8 mouse cellular contexts compared by ENCODE assay signal in genomic region chr15:98985240-98985981, GRCm38 (mm10). TPM values are rescaled to one million over a fixed set of nuclear protein-coding genes. Genes with fewer than 3 reads are reported as not detected.
A peak's percentile ranks its signal among the peaks of the same experiment; 100 is the strongest.
DNase-seq lines count a peak whose midpoint lies in the region; ATAC-seq lines count a peak whose summit lies in the region.

No protein-coding gene starts in this region.

- peak overlapping the region; percentile 93 for H3K9ac ChIP-seq in hindbrain, embryonic 13.5 days

- H3K4me3 ChIP-seq in hindbrain, embryonic 13.5 days, result peak overlapping the region; percentile 55

- peak; percentile 93 for DNase-seq in R1 (ENCODE audit: low read depth, low spot score)
- peak; percentile 79 to 80 for DNase-seq in cerebellum, postnatal 10 days
- peak; percentile 65 to 68 for DNase-seq in frontal cortex, postnatal 14 days (ENCODE audit: low spot score in 2 of 2)
- DNase-seq in layer of hippocampus, postnatal 14 days (ENCODE audit: low spot score in 2 of 2), result peak; percentile 81 to 82
- DNase-seq in lung, postnatal 25 days (ENCODE audit: low spot score), result peak; percentile 93
- DNase-seq in ovary, postnatal 36 days (ENCODE audit: low spot score), result peak; percentile 75
- peak; percentile 69 to 78 for DNase-seq in urinary bladder, adult 18-20 months (ENCODE audit: low spot score in 2 of 2)

- no peaks in the 10 kb centered on the region for H3K9me3 ChIP-seq in hindbrain, embryonic 13.5 days

- under 1% methylated on average over 29 of the region's 29 CpGs for WGBS in hindbrain, embryonic 13.5 days

- H3K4me1 ChIP-seq in hindbrain, embryonic 13.5 days (replicated peaks), result peaks cover 72% of the 10 kb centered on the region

- H3K36me3 ChIP-seq in hindbrain, embryonic 13.5 days, result no peaks in the 10 kb centered on the region

- H3K27ac ChIP-seq in hindbrain, embryonic 13.5 days, result peak overlapping the region; percentile 99

- no peaks in the 10 kb centered on the region for H3K27me3 ChIP-seq in hindbrain, embryonic 13.5 days

- peak overlapping the region; percentile 86 for H3K4me2 ChIP-seq in hindbrain, embryonic 13.5 days

- peak; percentile 70 for ATAC-seq in hindbrain, embryonic 13.5 days (ENCODE audit: low FRiP score)

RNA-seq across cellular contexts. Expression of gene Tuba1a, which starts 31.9 kb away (rescaled TPM):
- 15,152 and 15,804 TPM in 2 replicates for polyA plus RNA-seq in hindbrain, embryonic 13.5 days (2015; fragmentation: Nextera tagmentation; extraction: Ambion mirVana)
- 1,000 to 10,000 TPM; 2,120 to 2,322 TPM for total RNA-seq in layer of hippocampus, postnatal 14 days (2021)

RNA-seq across cellular contexts. Expression of gene Gm49450, which starts 32.1 kb away (rescaled TPM):
- polyA plus RNA-seq in hindbrain, embryonic 13.5 days (2015; fragmentation: Nextera tagmentation; extraction: Ambion mirVana), result not detected in 2 replicates
- total RNA-seq in layer of hippocampus, postnatal 14 days (2021), result not detected

RNA-seq across cellular contexts. Expression of gene Tuba1c, which starts 44.3 kb away (rescaled TPM):
- polyA plus RNA-seq in hindbrain, embryonic 13.5 days (2015; fragmentation: Nextera tagmentation; extraction: Ambion mirVana), result 28.1 and 28.2 TPM in 2 replicates
- total RNA-seq in layer of hippocampus, postnatal 14 days (2021), result 100 to 1,000 TPM; 119 to 162 TPM

RNA-seq across cellular contexts. Expression of gene Tuba1b, which starts 51.0 kb away (rescaled TPM):
- polyA plus RNA-seq in hindbrain, embryonic 13.5 days (2015; fragmentation: Nextera tagmentation; extraction: Ambion mirVana), result 1,016 and 1,054 TPM in 2 replicates
- 100 to 1,000 TPM; 661 to 671 TPM for total RNA-seq in layer of hippocampus, postnatal 14 days (2021)

Comparison
In these comparisons a context has a peak if more than half of its experiments do, and no peak if none do; other contexts are left out.
1. Peak in every context shown above with its lines: DNase-seq, ATAC-seq, H3K4me3 ChIP-seq and H3K27ac ChIP-seq.